Mouse (Mus musculus) cerebellum, postnatal 4 days (tissue): ENCODE measurements at regions not wholly inside any gene's neighbourhood (a gene's known extent, or its start where the extent isn't known, plus 50 kb on each side); places are given as distances from the start of the nearest gene placed in this dataset.
"Not testable (repeated sequence)": the region's sequence is repeated elsewhere in the genome, so short reads cannot be mapped to it uniquely, and the experiment has no call there.

Source experiments
- DNase-seq, 2 experiments: peaks; one replicate each; pipeline ENCODE4 v3.0.0; 2022; ENCODE audit warnings: low spot score in 2 of 2, mixed read lengths in 1 of 2

- no peak for DNase-seq
Measured at GRCm38 (mm10) chr1:141716953-141717352, 1471.0 kb downstream of the Kcnt2 start.

DNA sequence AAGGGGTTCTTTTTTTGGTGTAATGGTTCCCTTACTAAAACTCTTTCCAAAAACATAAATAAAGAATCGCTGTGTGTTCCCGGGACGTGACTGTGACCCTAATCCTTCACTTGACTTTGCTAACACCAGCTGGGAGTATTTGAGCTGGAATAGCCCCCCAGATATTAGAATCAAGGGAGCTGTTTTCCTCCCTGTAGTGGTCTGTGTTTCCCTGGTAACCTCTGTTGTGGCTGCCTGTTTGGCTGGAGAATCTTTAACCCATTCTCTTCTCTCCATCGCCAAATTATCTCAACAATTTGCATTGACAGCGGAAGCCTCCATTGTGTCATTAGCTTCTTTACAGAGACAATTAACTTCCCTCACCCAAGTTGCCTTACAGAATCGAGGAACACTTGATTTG, 1471.6 kb downstream of the Kcnt2 start:
- DNase-seq, result no peak

DNA sequence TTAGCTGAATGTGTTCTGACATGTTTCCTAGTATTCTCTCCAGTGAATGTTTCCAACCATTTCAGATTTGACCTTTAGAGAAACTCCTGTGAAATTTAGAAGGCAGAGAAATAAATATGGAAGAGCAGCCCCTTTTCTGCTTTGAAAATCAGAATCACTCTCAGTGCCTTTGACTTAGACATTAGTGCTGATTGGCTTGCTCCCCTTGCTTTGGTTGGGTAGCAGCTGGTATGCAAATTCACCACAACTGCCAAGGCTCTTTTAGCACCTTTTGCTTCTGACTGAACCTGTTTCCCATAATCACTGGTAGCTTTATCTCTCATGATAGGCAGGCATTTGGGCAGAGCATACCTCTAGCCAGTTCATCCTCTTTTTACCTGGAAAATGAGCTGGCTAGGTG, 1495.3 kb downstream of the Kcnt2 start:
- no peak for DNase-seq

- DNase-seq, result no peak
Measured at GRCm38 (mm10) chr1:141776059-141776458, 1530.1 kb downstream of the Kcnt2 start.

- DNase-seq, result no peak
Measured at GRCm38 (mm10) chr1:141783367-141783766, 1537.4 kb downstream of the Kcnt2 start.

DNA sequence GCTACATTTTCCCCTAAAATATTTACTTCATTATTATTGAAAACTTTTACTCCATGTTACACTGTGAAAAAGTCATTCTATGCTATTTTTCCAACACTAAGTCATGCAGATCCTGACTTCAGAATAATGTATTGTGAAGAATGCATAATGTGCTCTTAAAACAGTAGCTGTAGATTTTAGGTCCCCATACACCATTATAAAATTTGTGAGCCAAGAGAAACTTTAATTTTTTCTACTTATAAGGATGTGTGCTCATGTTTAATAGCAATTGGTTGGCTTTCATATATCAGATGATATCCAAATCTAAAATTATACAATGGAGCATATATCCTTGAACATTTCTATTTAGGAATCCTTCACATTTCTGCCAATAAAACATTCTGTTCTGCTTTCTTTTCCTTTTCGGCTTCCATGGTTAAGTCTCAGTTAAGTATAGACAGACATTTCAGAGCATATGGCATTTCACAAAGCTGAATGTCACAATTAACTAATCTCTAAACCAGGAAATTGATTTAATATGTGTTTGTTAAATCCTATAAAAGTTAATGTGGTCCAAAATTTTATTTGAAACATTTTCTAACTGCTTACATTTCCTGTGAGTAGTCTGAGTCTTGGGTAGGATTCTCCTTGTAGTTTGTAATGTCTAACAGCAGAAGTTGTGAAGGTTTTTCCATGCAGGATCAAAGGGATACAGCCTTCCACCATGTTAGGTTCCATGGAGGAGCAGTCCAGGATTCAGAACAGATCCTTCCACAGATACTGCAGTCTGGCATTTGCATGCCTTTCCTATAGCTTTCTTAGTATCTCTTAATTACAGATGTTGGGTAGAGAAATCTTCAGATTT, 1567.6 kb downstream of the Kcnt2 start:
- DNase-seq, result no peak

GRCm38 (mm10) chr1:141831444-141831843, 1585.5 kb downstream of the Kcnt2 start:
- no peak for DNase-seq

GRCm38 (mm10) chr1:141842547-141842946, 1596.6 kb downstream of the Kcnt2 start:
- DNase-seq, result no peak

DNA sequence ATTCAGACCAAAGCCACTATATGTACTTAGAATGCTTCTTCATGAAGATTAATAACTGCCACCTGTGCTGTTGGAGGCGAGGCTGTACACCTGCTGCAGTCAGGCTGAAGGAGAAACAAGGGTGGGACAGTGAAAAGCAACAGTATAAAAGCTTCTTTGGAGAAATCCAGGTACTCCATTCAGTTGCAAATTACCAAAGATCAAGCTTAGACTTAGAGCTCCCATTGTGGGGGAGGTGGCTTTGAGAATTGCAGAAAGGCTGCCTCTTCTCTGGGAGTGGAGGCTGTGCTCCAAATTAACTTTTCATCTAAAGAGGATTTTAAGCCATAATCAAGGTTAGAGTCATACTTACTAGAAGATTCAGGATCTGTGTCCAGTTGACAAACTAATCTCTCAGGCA, 1607.9 kb downstream of the Kcnt2 start:
- DNase-seq, result not testable (repeated sequence)

- DNase-seq, result no peak
Measured at GRCm38 (mm10) chr1:141884356-141884755, 1638.4 kb downstream of the Kcnt2 start.

GRCm38 (mm10) chr1:141897924-141898455, 1652.0 kb downstream of the Kcnt2 start:
- no peak for DNase-seq

GRCm38 (mm10) chr1:141911714-141912398, 1665.9 kb downstream of the Kcnt2 start:
- no peak for DNase-seq

GRCm38 (mm10) chr1:141926194-141926593, 1680.2 kb downstream of the Kcnt2 start:
- no peak for DNase-seq

- no peak for DNase-seq
Measured at GRCm38 (mm10) chr1:141926804-141927203, 1680.8 kb downstream of the Kcnt2 start.

DNA sequence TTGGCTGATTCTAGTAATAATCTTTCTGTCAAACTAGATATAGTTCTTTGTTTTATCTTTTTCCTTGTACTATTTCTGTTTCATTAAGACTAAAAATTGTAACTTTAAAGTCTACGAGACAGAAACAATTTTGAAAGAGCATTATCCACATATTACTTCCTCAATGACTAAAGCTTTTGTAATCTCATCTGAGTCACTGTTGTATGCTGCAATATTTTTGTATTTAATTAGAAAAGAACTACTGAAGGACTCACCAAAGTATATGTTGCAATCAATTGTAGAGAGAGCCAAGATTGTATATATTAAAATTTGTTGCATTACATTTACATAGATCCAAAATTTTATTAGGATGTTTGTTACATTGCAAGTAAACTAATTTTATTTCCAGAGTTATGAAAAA, 1692.4 kb upstream of the B3galt2 start:
- DNase-seq, result no peak

DNA sequence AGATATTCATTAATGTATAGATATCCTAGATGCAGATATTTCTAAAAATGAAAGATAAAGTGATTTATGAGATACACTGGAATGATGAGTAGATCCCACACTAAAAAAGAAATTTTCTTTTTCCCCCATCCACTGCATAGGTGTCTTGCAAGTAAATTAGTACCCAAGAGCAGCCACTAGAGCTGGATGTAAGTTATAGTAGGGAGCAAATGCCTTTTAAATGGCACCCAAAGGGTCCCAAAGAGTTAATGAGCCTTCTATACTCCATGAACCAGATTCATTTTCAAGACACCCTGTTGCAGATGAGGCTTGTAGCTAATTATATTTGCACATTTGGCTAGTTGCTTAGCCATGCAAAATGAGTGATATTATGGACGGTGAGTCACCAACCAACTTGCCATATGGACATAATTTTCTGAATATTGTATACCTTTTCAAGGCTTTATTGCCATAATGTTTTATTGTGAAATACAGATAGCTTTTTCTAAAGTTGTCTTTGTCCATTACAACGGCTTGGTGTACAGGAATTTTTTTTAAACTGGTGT, 1686.1 kb upstream of the B3galt2 start:
- no peak for DNase-seq

- DNase-seq, result peak in 1 of 2 experiments; percentile 45
Measured at GRCm38 (mm10) chr1:141961743-141962142, 1678.7 kb upstream of the B3galt2 start.

DNA sequence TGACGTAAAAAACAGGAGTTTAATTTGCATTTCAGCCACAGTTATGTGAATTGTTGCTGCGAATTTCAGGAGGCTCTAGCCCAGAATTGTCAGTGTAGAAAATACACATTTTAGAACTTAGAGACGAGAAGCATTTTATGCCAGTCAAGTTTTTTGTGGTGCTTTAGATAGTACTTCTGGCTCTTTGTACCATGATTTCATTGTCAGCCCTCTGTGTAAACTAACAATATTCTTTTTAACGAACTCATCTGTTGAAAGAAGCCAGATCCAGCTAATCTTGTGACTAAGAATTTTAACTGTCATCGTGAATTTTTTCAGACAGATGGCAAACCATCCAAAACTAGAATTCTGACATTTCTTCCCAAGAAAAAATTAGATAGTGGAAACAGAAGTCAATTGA, 1672.3 kb upstream of the B3galt2 start:
- no peak for DNase-seq

DNA sequence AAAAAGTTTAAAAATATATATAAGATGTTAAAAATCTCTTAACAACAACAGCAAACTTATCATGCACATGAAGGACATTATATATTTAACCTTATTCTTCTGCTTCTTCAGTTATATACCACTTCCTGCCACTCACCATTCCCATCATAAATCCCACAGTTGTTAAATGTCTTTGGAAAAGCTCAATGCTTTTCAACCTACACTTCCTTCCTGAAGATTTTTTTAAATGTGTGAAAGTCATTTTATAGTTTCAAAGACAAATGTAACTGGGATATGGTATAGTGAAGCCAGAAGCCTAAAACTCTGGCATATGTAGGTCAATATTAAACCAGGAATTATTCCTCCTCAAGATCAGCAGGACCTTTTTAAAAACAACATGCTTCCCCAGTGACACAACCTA, 1666.1 kb upstream of the B3galt2 start:
- no peak for DNase-seq

GRCm38 (mm10) chr1:141999769-142000168, 1640.7 kb upstream of the B3galt2 start:
- no peak for DNase-seq

DNA sequence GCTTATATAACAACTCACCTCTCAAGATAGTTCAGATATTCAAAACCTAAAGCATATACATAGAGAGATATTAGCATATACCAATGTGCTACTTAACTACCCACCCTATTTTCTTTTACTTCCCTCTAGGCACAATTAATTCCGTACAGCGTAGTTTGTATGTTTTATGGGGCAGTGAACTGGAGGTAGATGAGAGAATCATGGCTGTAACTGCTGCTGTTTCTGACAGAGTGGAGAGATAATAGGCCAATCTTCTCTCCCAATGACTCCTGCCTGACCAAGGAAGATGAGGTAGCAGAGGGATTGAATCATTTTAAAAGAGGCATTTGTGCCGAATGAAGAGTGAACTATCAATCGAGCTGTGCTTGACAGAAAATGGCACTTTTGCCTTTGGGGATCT, 1640.1 kb upstream of the B3galt2 start:
- DNase-seq, result no peak

GRCm38 (mm10) chr1:142006316-142006715, 1634.1 kb upstream of the B3galt2 start:
- DNase-seq, result no peak

DNA sequence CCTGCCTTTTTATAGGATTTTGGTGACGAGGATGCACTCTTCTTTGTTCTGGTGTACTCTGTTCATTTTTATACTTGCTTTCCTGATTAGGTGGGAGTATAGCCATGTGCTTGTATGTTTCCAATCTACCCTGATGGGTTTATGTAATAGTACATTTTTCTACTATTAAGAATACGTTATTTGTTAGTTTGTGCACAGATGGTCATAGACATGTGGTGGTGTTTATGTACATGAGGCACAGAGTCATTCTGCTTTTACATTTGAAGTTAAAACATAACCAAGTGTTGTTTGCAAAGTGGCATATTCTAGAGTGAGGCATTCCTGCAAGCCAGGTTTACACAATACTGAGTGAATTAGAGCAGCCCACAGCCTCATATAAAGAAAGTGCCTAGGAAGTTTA, 1597.7 kb upstream of the B3galt2 start:
- DNase-seq, result no peak
